Comparison of ENCODE assay signal across 8 mouse cellular contexts in the genomic region with DNA sequence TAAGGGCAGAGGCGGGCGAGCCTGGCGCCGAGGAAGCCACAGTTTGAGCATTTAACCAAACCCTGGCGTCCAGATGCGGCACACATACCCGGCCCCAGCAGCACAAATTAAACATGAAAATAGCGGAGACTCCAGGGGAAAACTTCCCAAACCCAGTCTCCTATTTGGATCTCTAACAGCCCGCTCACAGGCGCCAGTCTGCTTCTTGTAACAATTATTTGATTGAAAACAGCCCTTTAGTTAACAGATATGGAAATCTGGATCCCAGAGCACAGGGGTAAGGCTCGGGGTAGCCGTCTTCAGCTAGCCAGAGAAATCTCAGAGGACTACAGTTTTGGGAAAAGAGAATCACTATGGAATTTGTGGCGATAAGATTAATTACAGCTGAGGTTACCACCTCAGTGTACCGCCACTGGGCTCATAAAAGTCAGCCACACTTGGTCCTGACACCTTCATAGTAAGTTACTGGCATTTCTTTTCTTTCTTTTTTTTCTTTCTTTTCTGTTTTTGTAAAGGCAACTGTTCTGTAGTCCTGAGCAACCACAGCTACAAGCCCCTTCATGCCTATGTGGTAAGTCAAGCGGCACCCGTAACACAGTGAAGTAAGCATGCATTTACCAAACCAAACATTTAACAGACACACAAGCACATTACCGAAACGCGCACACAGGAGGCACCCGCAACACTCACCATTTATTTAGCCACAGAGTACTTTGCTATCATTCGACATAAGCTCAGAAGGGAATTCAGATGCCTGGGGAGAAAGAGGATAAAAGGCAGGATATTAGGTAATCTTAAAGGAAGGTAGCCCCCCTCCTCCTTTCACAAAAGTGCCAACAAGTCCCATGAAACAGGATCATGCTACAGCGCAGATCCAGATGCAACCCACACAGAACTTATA. TPM values are rescaled to one million over a fixed set of nuclear protein-coding genes. Genes with fewer than 3 reads are reported as not detected.
A peak's percentile ranks its signal among the peaks of the same experiment; 100 is the strongest.
DNase-seq lines count a peak whose midpoint lies in the region; ATAC-seq lines count a peak whose summit lies in the region.

No protein-coding gene starts in this region.

- peak overlapping the region; percentile 92 for H3K4me2 ChIP-seq in heart, embryonic 15.5 days
- H3K4me2 ChIP-seq in midbrain, embryonic 13.5 days (replicated peaks): peak overlapping the region; percentile 94

- peak overlapping the region; percentile 96 for H3K27ac ChIP-seq in heart, embryonic 15.5 days
- H3K27ac ChIP-seq in midbrain, embryonic 13.5 days: peak overlapping the region; percentile 79

- DNase-seq in gastrocnemius, adult 18-20 months (ENCODE audit: low spot score): peak; percentile 12
- DNase-seq in gastrocnemius, postnatal 10 days: no peak
- DNase-seq in CD4-positive helper T cell, adult 2 months (ENCODE audit: low read depth, low spot score): peak; percentile 58
- DNase-seq in embryo, embryonic 10.5 days (ENCODE audit: low spot score): peak; percentile 67
- peak; percentile 37 for DNase-seq in kidney, postnatal 14 days
- DNase-seq in urinary bladder, postnatal 36 days (ENCODE audit: low spot score in 2 of 2): peak; percentile 13 to 20

- H3K9me3 ChIP-seq in heart, embryonic 15.5 days (replicated peaks): no peaks in the 10 kb centered on the region
- no peaks in the 10 kb centered on the region for H3K9me3 ChIP-seq in midbrain, embryonic 13.5 days

- WGBS in heart, embryonic 15.5 days: 1% methylated on average over 22 of the region's 22 CpGs
- under 1% methylated on average over 22 of the region's 22 CpGs for WGBS in midbrain, embryonic 13.5 days

- no peak for ATAC-seq in heart, embryonic 15.5 days (replicated peaks; ENCODE audit: insufficient number of reproducible peaks, insufficient read depth, low FRiP score, low read depth)
- ATAC-seq in midbrain, embryonic 13.5 days: no peak

- no peaks in the 10 kb centered on the region for H3K36me3 ChIP-seq in heart, embryonic 15.5 days
- no peaks in the 10 kb centered on the region for H3K36me3 ChIP-seq in midbrain, embryonic 13.5 days

- H3K9ac ChIP-seq in heart, embryonic 15.5 days: peak overlapping the region; percentile 76
- H3K9ac ChIP-seq in midbrain, embryonic 13.5 days (replicated peaks): peak overlapping the region; percentile 82

- H3K27me3 ChIP-seq in heart, embryonic 15.5 days: no peaks in the 10 kb centered on the region
- H3K27me3 ChIP-seq in midbrain, embryonic 13.5 days: no peaks in the 10 kb centered on the region

- H3K4me1 ChIP-seq in heart, embryonic 15.5 days (replicated peaks): peaks cover 38% of the 10 kb centered on the region
- H3K4me1 ChIP-seq in midbrain, embryonic 13.5 days (replicated peaks): peaks cover 55% of the 10 kb centered on the region

- peak overlapping the region; percentile 81 for H3K4me3 ChIP-seq in heart, embryonic 15.5 days
- H3K4me3 ChIP-seq in midbrain, embryonic 13.5 days (replicated peaks): peak overlapping the region; percentile 82

RNA-seq across cellular contexts. Expression of a gene that starts 2.1 kb away (rescaled TPM):
- 1 to 10 TPM; 2.6 to 3.5 TPM for total RNA-seq in gastrocnemius, adult 18-20 months (2021)
- total RNA-seq in gastrocnemius, postnatal 10 days (2021): 10 to 100 TPM; 11.4 to 12.8 TPM
- polyA plus RNA-seq in heart, embryonic 15.5 days (2015; fragmentation: Nextera tagmentation; extraction: Ambion mirVana): 170 and 206 TPM in 2 replicates
- polyA plus RNA-seq in midbrain, embryonic 13.5 days (2015; fragmentation: Nextera tagmentation; extraction: Ambion mirVana): 161 and 178 TPM in 2 replicates
